Mouse (Mus musculus): Measurements from ENCODE around the gene Adcy7.

The Adcy7 gene

GRCm38 (mm10) chr8:88273051-88273430 lies 838 bp downstream of the Adcy7 start:
- no peak for DNase-seq (ENCODE audit: low spot score in 2 of 2)

- DNase-seq (ENCODE audit: low spot score in 2 of 2) = no peak
Observed at GRCm38 (mm10) chr8:88274090-88274489, 1.9 kb downstream of the Adcy7 start.

GRCm38 (mm10) chr8:88279220-88279619 lies 7.0 kb downstream of the Adcy7 start:
- DNase-seq (ENCODE audit: low spot score in 2 of 2) = no peak

DNA sequence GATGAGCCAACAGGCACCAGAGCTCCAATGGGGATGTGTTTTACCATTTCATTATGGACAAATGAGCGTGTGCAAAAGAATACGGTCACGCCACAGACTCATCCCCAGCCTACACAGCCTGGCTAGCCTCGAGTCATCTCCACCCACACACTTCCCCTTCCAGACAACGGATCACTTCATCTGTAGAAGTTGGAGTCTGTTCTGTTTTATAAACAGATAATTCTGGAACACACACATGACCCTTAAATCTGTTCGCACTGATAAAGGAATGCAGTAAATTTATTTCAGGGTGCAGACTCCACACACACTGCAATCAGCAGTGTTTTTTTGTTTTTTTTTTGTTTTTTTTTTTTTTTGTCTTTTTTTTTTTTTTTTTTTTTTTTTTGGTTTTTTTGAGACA lies 7.5 kb downstream of the Adcy7 start:
- no peak for DNase-seq (ENCODE audit: low spot score in 2 of 2)

DNA sequence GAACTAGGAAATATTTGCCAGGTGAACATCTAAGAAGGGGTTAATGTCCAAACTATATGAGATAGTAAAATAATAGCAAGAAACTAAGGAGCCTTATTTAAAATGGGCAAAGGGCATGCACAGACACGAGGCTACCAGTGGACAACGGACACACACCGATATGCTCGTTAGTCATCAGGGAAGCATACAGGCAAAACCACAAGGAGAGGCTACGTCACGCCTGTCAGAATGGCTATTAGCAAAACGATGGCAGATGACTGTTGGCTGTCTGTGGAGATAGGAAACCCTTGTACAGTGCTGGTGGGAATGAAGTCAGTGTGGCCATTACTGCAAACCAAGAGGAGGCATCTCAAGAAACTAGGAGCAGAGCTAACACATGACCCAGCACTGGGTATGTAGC lies 8.7 kb downstream of the Adcy7 start:
- DNase-seq (ENCODE audit: low spot score in 2 of 2) = no peak

GRCm38 (mm10) chr8:88282684-88283083 lies 10.5 kb downstream of the Adcy7 start:
- peak in 1 of 2 experiments; percentile 73 for DNase-seq (ENCODE audit: low spot score in 2 of 2)

- DNase-seq (ENCODE audit: low spot score in 2 of 2) = no peak
Observed at GRCm38 (mm10) chr8:88283243-88284115, 11.3 kb downstream of the Adcy7 start.

DNA sequence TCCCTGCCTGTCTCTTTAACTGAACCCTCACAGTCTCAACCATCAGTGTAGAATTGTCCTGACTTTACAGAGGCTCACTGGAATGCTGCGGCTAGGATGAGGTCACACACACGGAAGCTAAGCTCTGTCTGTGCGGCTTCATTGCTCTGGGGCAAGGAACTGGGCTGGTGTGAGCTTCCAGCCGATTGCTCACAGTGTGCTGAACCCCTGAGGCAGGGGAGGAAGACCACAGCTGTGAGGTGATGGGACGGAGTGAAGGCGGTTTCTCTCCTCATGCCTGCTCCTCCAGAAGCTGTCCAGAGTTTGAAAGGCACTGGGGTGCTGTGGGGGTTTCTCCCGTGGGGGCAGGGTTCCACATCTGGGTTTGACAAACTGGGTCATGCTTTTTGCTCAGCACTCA lies 12.5 kb downstream of the Adcy7 start:
- DNase-seq (ENCODE audit: low spot score in 2 of 2) = no peak

DNA sequence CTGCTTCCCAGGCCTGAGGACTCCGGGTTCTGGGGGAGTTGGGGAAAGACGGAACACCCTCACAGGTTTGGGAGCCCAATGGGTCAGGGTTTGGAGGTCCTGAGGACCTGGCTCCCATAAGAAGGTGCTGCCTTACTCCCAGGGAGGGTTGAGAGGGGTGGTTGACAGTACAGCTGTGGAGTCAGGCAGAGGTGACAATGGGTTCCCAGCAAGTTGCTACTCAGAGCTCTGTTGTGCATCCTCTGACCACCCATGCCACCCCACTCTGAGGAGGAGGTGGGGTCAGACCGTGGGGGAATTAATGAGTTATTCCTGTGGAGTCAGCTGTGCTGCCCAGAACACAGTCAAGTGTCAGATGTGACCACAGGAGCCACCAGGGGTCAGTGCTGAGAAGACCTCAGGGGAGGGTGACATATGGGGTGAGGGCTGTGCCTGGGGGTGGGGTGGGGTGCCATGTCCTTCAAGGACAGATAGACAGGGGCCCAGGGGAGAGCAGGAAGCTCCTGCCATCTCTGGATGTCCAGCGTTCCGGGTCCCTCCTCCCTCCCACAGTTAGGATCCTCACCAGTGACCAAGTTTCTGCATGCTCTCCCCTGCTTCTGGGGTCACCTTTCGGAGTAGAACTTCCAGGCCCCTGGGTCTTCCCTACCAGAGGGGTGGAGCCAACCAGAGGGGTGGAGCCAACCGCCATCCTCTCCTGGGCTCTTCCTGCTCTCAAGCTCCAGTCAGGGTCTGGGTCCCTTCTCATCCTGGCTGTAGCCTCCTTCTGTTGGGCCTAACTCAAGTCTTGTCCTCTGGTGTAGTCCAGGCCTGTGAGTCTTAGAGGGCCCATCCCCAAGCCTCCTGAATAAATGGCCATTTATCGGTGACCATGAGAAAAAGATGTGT lies 13.5 kb downstream of the Adcy7 start:
- DNase-seq (ENCODE audit: low spot score in 2 of 2) = no peak

DNA sequence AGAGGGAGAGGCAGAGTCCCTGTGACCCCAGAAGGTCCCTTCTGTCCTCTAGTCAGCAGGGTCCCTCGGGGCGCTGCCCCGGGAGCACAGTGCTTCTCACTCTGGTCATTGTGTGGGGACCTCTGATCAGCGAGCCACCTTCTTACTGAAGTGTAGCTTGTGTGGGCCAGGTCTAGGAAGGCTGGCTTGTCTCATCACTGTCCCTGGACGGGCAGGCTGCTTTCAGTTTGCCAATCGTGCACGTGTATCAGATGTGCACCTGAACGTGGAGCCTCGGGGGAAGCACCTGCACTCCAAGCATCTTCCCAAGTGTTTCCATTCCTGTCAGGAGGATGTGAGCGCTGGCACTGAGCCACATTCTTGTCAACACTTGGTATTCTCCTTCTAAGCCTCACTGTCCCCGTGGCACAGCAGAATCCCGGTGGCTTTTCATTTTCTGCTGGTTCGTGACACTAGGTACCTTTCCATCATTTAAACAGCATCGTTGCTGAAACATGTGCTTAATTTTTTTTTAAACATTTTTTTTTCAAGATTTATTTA lies 14.3 kb downstream of the Adcy7 start:
- DNase-seq (ENCODE audit: low spot score in 2 of 2) = no peak

DNA sequence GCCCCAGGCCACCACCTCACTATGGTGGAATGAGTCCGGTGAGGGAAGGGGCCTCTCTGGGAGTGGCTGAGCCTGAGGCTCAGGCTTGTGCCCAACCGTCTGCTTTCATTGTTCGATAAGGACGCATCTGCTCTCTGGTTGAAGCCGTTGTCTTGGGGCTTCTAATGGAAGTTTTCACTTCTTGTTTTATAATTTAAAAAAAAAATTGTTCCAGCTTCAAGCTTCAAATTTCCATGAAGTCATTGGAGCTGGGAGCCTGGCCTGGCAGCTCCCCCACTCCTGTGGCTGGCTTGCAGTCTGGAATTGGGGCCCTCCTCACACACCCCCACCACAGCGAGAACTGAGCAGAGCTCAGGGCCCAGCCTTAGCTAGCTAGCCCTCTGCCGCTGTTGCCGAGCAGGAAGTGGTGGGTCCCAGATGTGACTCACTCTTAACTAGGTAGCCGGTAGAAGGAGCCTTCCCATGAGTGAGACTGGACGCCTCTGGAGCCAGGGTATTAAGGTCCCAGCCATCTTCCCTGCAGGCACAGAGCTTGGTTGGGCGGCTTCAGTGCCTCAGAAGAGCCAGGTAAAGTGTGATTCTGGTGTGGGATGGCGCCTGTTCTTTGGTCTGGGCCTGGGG lies 16.5 kb downstream of the Adcy7 start:
- no peak for DNase-seq (ENCODE audit: low spot score in 2 of 2)

DNA sequence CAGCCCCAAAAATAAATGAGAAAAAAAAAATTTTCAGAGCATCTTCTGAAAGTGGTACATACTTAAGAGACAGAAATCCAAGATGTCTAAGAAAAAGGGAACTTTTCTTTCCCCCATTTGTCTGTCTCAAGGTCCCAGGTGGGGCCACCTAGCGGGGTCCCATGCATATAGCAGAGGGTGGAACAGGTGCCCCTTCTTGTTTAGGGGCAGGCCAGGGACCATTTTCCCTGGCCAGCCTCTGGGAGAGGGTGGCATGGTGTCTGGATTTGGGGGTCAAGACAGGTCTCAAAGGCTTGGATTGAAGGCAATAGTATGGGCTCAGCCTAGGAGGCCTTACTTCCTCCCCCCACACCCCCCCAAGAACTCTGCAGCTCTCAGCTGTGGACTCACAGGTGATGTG lies 17.7 kb downstream of the Adcy7 start:
- DNase-seq (ENCODE audit: low spot score in 2 of 2) = no peak

GRCm38 (mm10) chr8:88290326-88291304 lies 18.4 kb downstream of the Adcy7 start:
- no peak for DNase-seq (ENCODE audit: low spot score in 2 of 2)

DNA sequence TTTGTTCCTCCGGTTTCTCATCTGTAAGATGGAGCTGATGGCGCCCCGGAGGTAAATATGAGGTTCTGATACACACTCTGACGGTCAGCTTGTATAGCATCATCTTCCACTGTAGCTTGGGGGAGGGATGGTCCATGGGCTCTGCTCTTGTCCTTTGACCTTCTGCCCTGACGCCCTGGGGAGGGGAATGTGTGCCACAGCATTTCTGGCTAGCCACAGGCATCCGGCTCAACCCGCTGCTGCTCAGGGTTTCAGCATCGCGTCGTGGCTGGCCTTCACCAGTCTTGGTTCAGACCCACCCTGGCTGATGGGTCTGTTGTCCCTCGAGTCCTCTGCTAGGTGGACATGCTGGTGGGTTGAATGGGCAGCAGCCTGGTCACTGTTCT lies 19.1 kb downstream of the Adcy7 start:
- DNase-seq (ENCODE audit: low spot score in 2 of 2) = no peak

- no peak for DNase-seq (ENCODE audit: low spot score in 2 of 2)
Observed at GRCm38 (mm10) chr8:88292926-88293325, 20.7 kb downstream of the Adcy7 start.

- DNase-seq (ENCODE audit: low spot score in 2 of 2) = no peak
Observed at GRCm38 (mm10) chr8:88293590-88294356, 21.6 kb downstream of the Adcy7 start.

DNA sequence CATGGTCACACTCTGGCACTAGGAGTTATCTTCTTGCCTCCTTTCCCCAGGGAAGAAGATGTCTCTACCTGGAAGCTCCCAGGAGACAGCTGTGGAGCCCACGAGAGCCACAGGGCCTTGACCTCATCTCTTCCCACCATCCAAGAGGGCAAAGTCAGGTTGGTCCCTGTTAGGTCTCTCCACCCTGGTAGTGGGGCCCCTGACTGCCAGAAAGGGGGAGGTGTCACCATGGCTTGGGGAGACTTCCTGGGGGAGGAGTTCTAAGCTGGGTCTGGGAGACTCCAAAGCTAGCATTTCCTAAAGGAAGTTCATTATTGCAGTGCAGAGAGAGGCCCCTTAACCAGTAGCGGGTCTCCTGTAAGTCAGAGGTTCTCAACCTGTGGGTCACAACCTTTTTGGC lies 22.8 kb downstream of the Adcy7 start:
- DNase-seq (ENCODE audit: low spot score in 2 of 2) = no peak

GRCm38 (mm10) chr8:88297976-88298732 lies 26.0 kb downstream of the Adcy7 start:
- DNase-seq (ENCODE audit: low spot score in 2 of 2) = no peak

DNA sequence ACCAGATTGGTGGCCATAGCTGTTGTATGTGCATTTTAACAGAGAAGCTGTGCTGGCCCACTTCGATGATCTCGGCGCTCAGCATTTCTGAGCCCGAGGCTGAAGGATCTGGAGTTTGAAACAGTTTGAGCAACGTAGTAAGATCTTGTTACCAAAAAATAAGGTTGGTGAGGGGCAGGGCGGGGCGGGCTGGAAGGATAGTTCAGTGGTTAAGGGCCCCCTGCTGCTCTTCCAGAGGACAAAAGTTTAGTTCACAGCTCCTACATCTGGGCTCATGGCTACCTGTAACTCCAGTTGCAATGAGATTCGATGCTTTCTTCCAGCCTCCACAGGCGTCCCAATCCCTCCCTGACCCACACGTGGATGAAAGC lies 26.5 kb downstream of the Adcy7 start:
- DNase-seq (ENCODE audit: low spot score in 2 of 2) = no peak

All from urinary bladder, adult 18-20 months (tissue).